Mouse (Mus musculus) MEL (cell line): ENCODE data around the gene Cdkal1.

Experiments
- CTCF ChIP-seq, 3 experiments: IDR thresholded peaks in 2 of 3; conservative IDR thresholded peaks in 1 of 3; 2 replicates each; pipeline ENCODE4 v1.5.1; 2011 to 2012; ENCODE audit warnings: low read length in 3 of 3, low read depth in 2 of 3, mild to moderate bottlenecking in 2 of 3, improper control_type of control experiment in 1 of 3, inconsistent platforms in 1 of 3, mixed read lengths in 1 of 3, moderate library complexity in 1 of 3; ENCODE audit not compliant: control insufficient read depth in 1 of 3, insufficient read depth in 1 of 3, poor library complexity in 1 of 3, severe bottlenecking in 1 of 3
- ELF1 ChIP-seq: IDR thresholded peaks from 2 replicates; pipeline ENCODE4 v1.6.1; 2014; ENCODE audit warnings: low read depth, mild to moderate bottlenecking, inconsistent platforms, low read length, improper control_type of control experiment, moderate library complexity
- RCOR1 ChIP-seq: IDR thresholded peaks from 2 replicates; pipeline ENCODE4 v1.6.1; 2012; ENCODE audit warnings: low read depth, mild to moderate bottlenecking, inconsistent platforms, low read length, improper control_type of control experiment
- ZC3H11A ChIP-seq: IDR thresholded peaks from 2 replicates; pipeline ENCODE4 v1.6.1; 2012; ENCODE audit warnings: low read depth, mild to moderate bottlenecking, inconsistent platforms, low read length, improper control_type of control experiment
- ZMIZ1 ChIP-seq: IDR thresholded peaks from 2 replicates; pipeline ENCODE4 v1.6.1; 2012; ENCODE audit warnings: low read depth, mild to moderate bottlenecking, inconsistent platforms, low read length, improper control_type of control experiment, moderate library complexity
- ZNF384 ChIP-seq: IDR thresholded peaks from 2 replicates; pipeline ENCODE4 v1.6.1; 2012; ENCODE audit warnings: low read depth, mild to moderate bottlenecking, inconsistent platforms, low read length, improper control_type of control experiment

- TF ChIP-seq RCOR1, result no peak
- TF ChIP-seq ZC3H11A, result no peak
- no peak for TF ChIP-seq ELF1
- TF ChIP-seq CTCF (IDR thresholded peaks at IDR 0.05 in 2 of 3, conservative IDR thresholded peaks at IDR 0.05 in 1 of 3; ENCODE audit: control insufficient read depth in 1 of 3, insufficient read depth in 1 of 3, low read depth in 2 of 3, low read length in 3 of 3, poor library complexity in 1 of 3, severe bottlenecking in 1 of 3), result no peak
- no peak for TF ChIP-seq ZNF384
- no peak for TF ChIP-seq ZMIZ1
Observed at GRCm38 (mm10) chr13:29192697-29193096, 662.8 kb downstream of the Cdkal1 start.
